ENCODE assay signal across 14 mouse cellular contexts in genomic region chr17:27083601-27084000, GRCm38 (mm10). TPM values are rescaled to one million over a fixed set of nuclear protein-coding genes. Genes with fewer than 3 reads are reported as not detected.
DNase-seq lines count a peak whose midpoint lies in the region; ATAC-seq and TF ChIP-seq lines count a peak whose summit lies in the region.
"Had no signal": no experiment of that assay in that cellular context is flagged by ENCODE, and none has a peak within 500 bp of the region (broad histone marks: within the 10 kb centered on the region; RNA-seq: fewer than 3 reads in every experiment).

No protein-coding gene starts in this region.

- H3K27me3 ChIP-seq in heart, embryonic 13.5 days (replicated peaks) = no peaks in the 10 kb centered on the region
- H3K27me3 ChIP-seq in C2C12 (ENCODE audit: control insufficient read depth, insufficient read depth, insufficient read length) = no peaks in the 10 kb centered on the region
- H3K27me3 ChIP-seq: forebrain, embryonic 13.5 days; limb, embryonic 13.5 days had no signal

- no peak for ATAC-seq in heart, embryonic 13.5 days (ENCODE audit: extremely low read depth, insufficient number of reproducible peaks, low FRiP score, low TSS enrichment)
- ATAC-seq: forebrain, embryonic 13.5 days had no signal

- 37% methylated on average over 9 of the region's 9 CpGs for WGBS in heart, embryonic 13.5 days
- WGBS in macrophage (ENCODE audit: missing documents) = 20% methylated on average over 9 of the region's 9 CpGs

- no peaks in the 10 kb centered on the region for H3K9me3 ChIP-seq in heart, embryonic 13.5 days
- H3K9me3 ChIP-seq: forebrain, embryonic 13.5 days; limb, embryonic 13.5 days had no signal

- peaks cover 2% of the 10 kb centered on the region for H3K79me3 ChIP-seq in C2C12 (ENCODE audit: low read depth)

- DNase-seq in heart, adult 11 months = no peak
- DNase-seq in adrenal gland, postnatal 25 days = peak; percentile 35
- no peak for DNase-seq in layer of hippocampus, postnatal 25 days (ENCODE audit: extremely low spot score in 1 of 2, low spot score in 1 of 2)
- DNase-seq in embryo, embryonic 11 days = no peak
- DNase-seq in ovary, adult 18-20 months (ENCODE audit: low spot score) = no peak
- DNase-seq: heart, postnatal 10 days; kidney, postnatal 14 days; right cerebral cortex, postnatal 25 days; thymus, adult 18-20 months had no signal

- H3K79me2 ChIP-seq in C2C12 (ENCODE audit: control insufficient read depth, insufficient read depth) = peaks cover 46% of the 10 kb centered on the region
- H3K79me2 ChIP-seq in macrophage (ENCODE audit: inconsistent target) = no peaks in the 10 kb centered on the region

- peaks cover 34% of the 10 kb centered on the region for H3K4me1 ChIP-seq in heart, embryonic 13.5 days

- H3K27ac ChIP-seq in heart, embryonic 13.5 days (replicated peaks) = peak overlapping the region; percentile 6; the same call in 1 of the 2 replicates
- peak overlapping the region; percentile 80 for H3K27ac ChIP-seq in macrophage
- H3K27ac ChIP-seq: forebrain, embryonic 13.5 days; limb, embryonic 13.5 days had no signal

- H3ac ChIP-seq in C2C12 (ENCODE audit: control insufficient read depth, insufficient read length, low read depth) = no peak overlapping the region

- H3K36me3 ChIP-seq in heart, embryonic 13.5 days = no peaks in the 10 kb centered on the region
- no peaks in the 10 kb centered on the region for H3K36me3 ChIP-seq in C2C12 (ENCODE audit: control insufficient read depth, insufficient read depth)
- H3K36me3 ChIP-seq in macrophage (ENCODE audit: inconsistent target) = no peaks in the 10 kb centered on the region

- 0 out of 2 replicates have a peak overlapping the region, but pooled peaks have one; percentile 2 for H3K9ac ChIP-seq in heart, embryonic 13.5 days
- H3K9ac ChIP-seq: limb, embryonic 13.5 days had no signal

- H3K4me2 ChIP-seq in heart, embryonic 13.5 days = no peak overlapping the region
- H3K4me2 ChIP-seq: forebrain, embryonic 13.5 days; limb, embryonic 13.5 days had no signal

- no peak for TF ChIP-seq CTCF in C2C12 (IDR thresholded peaks at IDR 0.05; ENCODE audit: control insufficient read depth, insufficient read depth, insufficient read length)

- no peak overlapping the region for H3K4me3 ChIP-seq in heart, embryonic 13.5 days
- H3K4me3 ChIP-seq in C2C12 (ENCODE audit: insufficient read depth, poor library complexity, severe bottlenecking) (no peak overlapping the region), macrophage (ENCODE audit: inconsistent target) (no peak overlapping the region)
- H3K4me3 ChIP-seq: forebrain, embryonic 13.5 days; limb, embryonic 13.5 days had no signal

TF ChIP-seq in C2C12, 6 proteins besides CTCF, POLR2A, EP300 and RAD21:
- no peak for TF ChIP-seq MYOG (IDR thresholded peaks at IDR 0.05; ENCODE audit: control insufficient read depth, extremely low read depth, insufficient read length)
- TF ChIP-seq USF1 (IDR thresholded peaks at IDR 0.05; ENCODE audit: low read depth) = peak; percentile 73
- TF ChIP-seq MAX (IDR thresholded peaks at IDR 0.05) = peak; percentile 99
- peak; percentile 89 for TF ChIP-seq FOSL1 (IDR thresholded peaks at IDR 0.05; ENCODE audit: insufficient read depth, low read length, poor library complexity, severe bottlenecking)

RNA-seq across cellular contexts. Expression of gene Itpr3, which starts 26.5 kb away (rescaled TPM):
- 1.2 and 1.5 TPM in 2 replicates for polyA plus RNA-seq in heart, embryonic 13.5 days (2015; fragmentation: Nextera tagmentation; extraction: Ambion mirVana)
- polyA plus RNA-seq in C2C12 (2012; fragmentation: generic; extraction: Trizol) = 20.0 TPM
- total RNA-seq in adrenal gland, postnatal 25 days (2021) = 6.1 and 7.4 TPM in 2 replicates
- 10 to 100 TPM in 19 of 26 experiments, 1 to 10 TPM in 7; 3.2 to 21.0 (median 13.3) TPM for total RNA-seq in macrophage (2018; cell fraction: chromatin; rRNA removed)
- 1 to 10 TPM; 2.2 to 5.5 (median 3.8) TPM for total RNA-seq in macrophage (2018; cell fraction: cytosol; rRNA removed)
- total RNA-seq in macrophage (2018; cell fraction: nucleus; rRNA removed) = 10 to 100 TPM in 4 of 26 experiments, 1 to 10 TPM in 22; 2.8 to 28.3 (median 7.5) TPM
- 2.1 to 11.2 TPM (median 2.1 TPM) in 3 replicates for polyA plus RNA-seq in macrophage (2018)
- 1 to 10 TPM; 1.5 to 2.1 TPM for total RNA-seq in layer of hippocampus, postnatal 25 days (2021)

RNA-seq across cellular contexts. Expression of gene Uqcc2, which starts 50.1 kb away (rescaled TPM):
- polyA plus RNA-seq in heart, embryonic 13.5 days (2015; fragmentation: Nextera tagmentation; extraction: Ambion mirVana) = 287 and 310 TPM in 2 replicates
- polyA plus RNA-seq in C2C12 (2012; fragmentation: generic; extraction: Trizol) = 630 TPM
- 212 and 245 TPM in 2 replicates for total RNA-seq in adrenal gland, postnatal 25 days (2021)
- 10 to 100 TPM in 2 of 26 experiments, 1 to 10 TPM in 15, not detected in 9; 2.3 to 26.6 (median 6.0) TPM for total RNA-seq in macrophage (2018; cell fraction: chromatin; rRNA removed)
- total RNA-seq in macrophage (2018; cell fraction: cytosol; rRNA removed) = 100 to 1,000 TPM in 4 of 26 experiments, 10 to 100 TPM in 22; 58.2 to 118 (median 86.3) TPM
- total RNA-seq in macrophage (2018; cell fraction: nucleus; rRNA removed) = 10 to 100 TPM in 12 of 26 experiments, 1 to 10 TPM in 13, not detected in 1; 2.9 to 30.0 (median 9.8) TPM
- 27.2 to 144 TPM (median 80.5 TPM) in 3 replicates for polyA plus RNA-seq in macrophage (2018)
- total RNA-seq in layer of hippocampus, postnatal 25 days (2021) = 100 to 1,000 TPM; 199 to 213 TPM

RNA-seq across cellular contexts. Expression of gene Bak1, which starts 54.8 kb away (rescaled TPM):
- polyA plus RNA-seq in heart, embryonic 13.5 days (2015; fragmentation: Nextera tagmentation; extraction: Ambion mirVana) = 5.3 and 5.4 TPM in 2 replicates
- 95.1 TPM for polyA plus RNA-seq in C2C12 (2012; fragmentation: generic; extraction: Trizol)
- 35.7 and 43.8 TPM in 2 replicates for total RNA-seq in adrenal gland, postnatal 25 days (2021)
- total RNA-seq in macrophage (2018; cell fraction: chromatin; rRNA removed) = 10 to 100 TPM in 20 of 26 experiments, 1 to 10 TPM in 6; 1.1 to 35.9 (median 16.7) TPM
- total RNA-seq in macrophage (2018; cell fraction: cytosol; rRNA removed) = 100 to 1,000 TPM in 22 of 26 experiments, 10 to 100 TPM in 4; 84.9 to 227 (median 142) TPM
- total RNA-seq in macrophage (2018; cell fraction: nucleus; rRNA removed) = 10 to 100 TPM in 25 of 26 experiments, 1 to 10 TPM in 1; 8.4 to 90.5 (median 37.8) TPM
- polyA plus RNA-seq in macrophage (2018) = 89.6 to 180 TPM (median 127 TPM) in 3 replicates
- total RNA-seq in layer of hippocampus, postnatal 25 days (2021) = 10 to 100 TPM; 15.4 to 16.3 TPM

Comparison
In these comparisons a context has a peak if more than half of its experiments do, and no peak if none do; other contexts are left out.
1. RNA of gene Bak1, which starts 54.8 kb away (polyA plus RNA-seq): 89.6 to 180 TPM in macrophage and 95.1 TPM in C2C12 (single experiment); 5.3 to 5.4 TPM in heart, embryonic 13.5 days; every median in the first group is over 10 times any median in the second.